Mouse (Mus musculus): ENCODE measurements around the gene Epn2.

DNA sequence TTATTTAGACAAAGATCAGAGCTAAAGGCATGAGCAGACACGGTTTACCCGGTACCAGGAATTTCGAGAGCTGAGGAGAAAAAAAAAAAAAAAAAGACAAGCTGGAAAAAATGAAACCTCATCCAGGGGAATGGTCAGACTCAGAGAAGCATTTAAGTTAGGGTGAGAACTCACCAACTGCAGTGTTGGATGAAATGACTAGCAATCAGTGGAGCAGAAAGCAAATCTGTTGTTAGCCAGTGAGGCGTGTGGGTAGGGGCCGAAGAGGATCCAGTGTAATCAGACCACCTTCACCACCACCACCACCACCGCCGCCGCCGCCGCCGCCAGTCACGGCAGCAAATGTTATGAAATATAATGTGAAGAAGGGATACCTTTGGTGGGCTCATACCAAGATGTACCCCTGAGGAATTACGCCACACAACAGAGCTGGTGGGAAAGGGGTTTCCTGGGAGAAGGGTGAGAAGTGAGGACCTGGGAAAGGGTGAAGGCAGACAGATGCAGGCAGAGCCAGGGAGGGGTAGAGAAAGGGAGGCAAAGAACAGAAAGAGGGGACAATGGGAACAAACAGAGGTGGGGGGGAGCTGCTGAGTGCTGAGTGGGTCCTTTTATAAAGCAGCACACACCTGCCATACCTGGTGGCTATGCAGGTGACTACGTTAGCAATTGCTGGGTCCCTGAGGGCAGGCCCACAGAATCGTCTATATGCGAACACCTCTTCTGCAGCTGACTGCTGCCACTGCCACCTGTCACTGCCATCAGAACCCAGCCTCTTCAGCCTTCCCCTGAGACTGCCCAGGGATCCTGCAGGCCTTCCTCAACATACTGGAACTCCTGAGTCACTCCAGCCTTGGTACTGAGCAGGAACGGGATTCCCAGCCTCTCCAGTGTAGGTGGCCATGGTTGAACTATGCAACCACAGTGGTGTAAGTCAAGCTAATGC is 101.7 kb downstream of the Epn2 start:
- TF ChIP-seq MAX (IDR thresholded peaks at IDR 0.05; ENCODE audit: low read depth) (no peak), TCF12 (IDR thresholded peaks at IDR 0.05; ENCODE audit: insufficient read depth, poor library complexity, severe bottlenecking) (no peak), POLR2A (IDR thresholded peaks at IDR 0.05; ENCODE audit: insufficient read length, low read depth) (no peak), MYOD1 (IDR thresholded peaks at IDR 0.05; ENCODE audit: control insufficient read depth in 1 of 3, insufficient read length in 2 of 3, low read depth in 2 of 3) (peak in 2 of 3 experiments; percentile 79 to 84), CEBPB (IDR thresholded peaks at IDR 0.05; ENCODE audit: insufficient read depth, poor library complexity, severe bottlenecking) (no peak), MYOG (IDR thresholded peaks at IDR 0.05; ENCODE audit: control insufficient read depth in 1 of 3, insufficient read depth in 1 of 3, insufficient read length in 2 of 3, low read depth in 2 of 3) (peak in 2 of 3 experiments; percentile 31 to 65), USF1 (IDR thresholded peaks at IDR 0.05; ENCODE audit: low read depth) (no peak), POLR2AphosphoS2 (IDR thresholded peaks at IDR 0.05; ENCODE audit: insufficient read length, low read depth) (no peak), E2F4 (IDR thresholded peaks at IDR 0.05; ENCODE audit: insufficient read depth) (no peak), REST (IDR thresholded peaks at IDR 0.05; ENCODE audit: insufficient read depth, insufficient read length) (no peak), SRF (IDR thresholded peaks at IDR 0.05; ENCODE audit: control insufficient read depth, insufficient read length, low read depth) (no peak), TCF3 (IDR thresholded peaks at IDR 0.05; ENCODE audit: insufficient read length, low read depth) (no peak)
